Mouse (Mus musculus) thymus, adult 18-20 months (tissue): ENCODE data around the gene Exoc4.

Source experiments
- DNase-seq, 2 experiments: peaks; one replicate each; pipeline ENCODE4 v3.0.0; 2022; ENCODE audit warnings: mixed read lengths in 2 of 2

Exoc4 gene

DNA sequence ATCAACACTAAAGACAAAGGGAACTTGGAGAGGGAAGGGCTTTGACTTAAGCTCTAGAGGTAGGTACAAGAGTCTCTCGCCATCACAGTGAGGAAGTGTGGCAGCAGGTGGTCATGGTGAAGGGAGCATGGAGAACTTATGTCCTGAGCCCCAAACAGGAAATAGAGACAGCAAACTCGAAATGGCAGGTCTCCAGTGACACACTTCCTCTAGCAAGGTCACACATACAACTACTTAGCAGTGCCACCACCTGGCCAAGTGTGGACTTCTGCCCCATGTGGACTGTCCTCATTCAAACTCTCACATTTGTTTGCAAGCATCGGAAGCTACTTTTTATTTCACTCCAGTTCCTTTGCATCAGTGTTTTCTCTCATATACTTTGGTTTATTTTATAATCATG, 74.0 kb downstream of the Exoc4 start:
- no peak for DNase-seq

DNA sequence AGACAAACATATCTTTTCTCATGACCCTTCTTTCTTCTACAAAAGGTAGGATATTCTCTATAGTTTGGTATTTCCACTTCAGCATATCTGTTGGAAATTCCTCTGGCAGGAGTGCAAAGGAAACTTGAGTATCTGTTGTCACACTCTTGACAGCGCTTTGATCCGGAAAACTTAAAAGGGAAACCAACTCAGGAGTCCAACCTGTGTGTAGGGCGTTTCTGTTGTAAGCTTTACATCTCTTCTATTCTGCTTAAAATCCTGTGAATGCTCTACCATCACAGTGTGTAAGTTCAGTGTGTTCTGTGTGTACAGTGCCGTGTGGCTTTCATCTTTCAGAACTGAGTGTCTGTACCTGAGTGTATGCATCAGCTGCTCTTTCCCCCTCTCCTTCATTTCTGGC, 74.5 kb downstream of the Exoc4 start:
- no peak for DNase-seq

DNA sequence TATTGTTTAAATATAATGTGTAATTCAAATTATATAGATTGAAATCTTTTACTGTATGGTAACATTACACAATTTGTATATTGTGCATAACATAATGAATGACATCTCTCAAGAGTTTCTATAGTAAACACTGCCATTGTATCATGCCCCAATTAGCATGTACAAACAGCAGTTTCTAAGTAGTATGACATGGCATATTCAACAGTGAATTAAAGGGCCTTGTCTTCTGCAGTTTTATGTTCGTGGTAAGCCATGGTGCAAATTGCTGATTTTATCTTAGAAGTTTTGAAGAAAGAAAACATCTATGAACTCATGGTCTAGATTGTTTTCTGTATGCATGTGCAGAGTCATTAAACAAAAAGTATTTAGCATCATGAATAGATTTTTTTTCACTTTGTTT, 79.4 kb downstream of the Exoc4 start:
- DNase-seq, result no peak

DNA sequence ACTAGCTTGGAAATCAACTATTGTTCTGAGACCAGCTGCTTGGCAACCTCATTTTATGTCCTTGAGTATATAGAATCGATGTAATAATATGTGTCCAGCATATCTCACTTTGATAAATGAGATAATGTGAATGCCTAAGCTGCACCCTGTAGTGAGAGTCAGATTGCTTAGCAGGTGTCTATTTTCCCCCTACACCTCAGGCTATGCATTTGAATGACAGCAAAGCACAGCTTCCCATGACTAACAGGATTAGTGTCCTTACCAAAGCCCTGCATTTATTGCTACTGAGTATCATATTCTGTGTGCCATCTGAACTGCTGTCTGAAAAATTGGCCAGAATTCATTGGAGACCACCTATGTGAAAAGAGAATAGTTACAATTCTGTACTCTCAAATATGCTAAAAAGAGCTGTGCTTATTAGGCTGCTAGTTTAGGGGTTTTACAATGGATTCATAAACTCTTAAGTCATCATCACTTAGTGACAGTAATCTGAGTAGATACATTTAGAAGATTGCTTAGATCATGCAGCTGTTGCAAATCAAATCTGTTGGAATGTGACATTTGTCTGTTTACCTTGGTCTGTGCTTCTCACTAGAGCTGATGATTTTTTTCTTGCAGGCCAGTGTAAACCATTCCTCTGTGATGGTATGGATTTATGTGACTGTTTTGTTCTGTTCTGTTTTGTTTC, 98.3 kb downstream of the Exoc4 start:
- no peak for DNase-seq

DNA sequence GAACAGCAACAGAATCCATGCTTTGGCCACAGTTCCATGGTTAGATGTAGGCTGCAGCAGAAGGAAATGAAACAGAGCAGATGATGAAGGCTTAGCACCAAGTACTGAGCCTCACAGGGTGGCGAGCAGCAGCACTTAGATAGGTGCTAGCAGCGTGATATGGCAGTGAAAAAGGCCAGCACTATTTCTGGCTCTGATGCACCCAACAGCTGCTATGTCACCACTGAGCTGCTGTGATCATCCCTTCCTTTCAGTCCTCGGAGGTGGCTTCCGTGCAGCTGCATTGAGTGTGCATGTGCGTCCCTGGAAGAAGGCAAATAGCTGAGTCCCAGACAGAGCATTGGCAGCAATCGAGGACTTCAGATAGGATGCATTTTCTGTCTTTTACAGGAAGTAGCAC, 112.7 kb downstream of the Exoc4 start:
- DNase-seq, result no peak

DNA sequence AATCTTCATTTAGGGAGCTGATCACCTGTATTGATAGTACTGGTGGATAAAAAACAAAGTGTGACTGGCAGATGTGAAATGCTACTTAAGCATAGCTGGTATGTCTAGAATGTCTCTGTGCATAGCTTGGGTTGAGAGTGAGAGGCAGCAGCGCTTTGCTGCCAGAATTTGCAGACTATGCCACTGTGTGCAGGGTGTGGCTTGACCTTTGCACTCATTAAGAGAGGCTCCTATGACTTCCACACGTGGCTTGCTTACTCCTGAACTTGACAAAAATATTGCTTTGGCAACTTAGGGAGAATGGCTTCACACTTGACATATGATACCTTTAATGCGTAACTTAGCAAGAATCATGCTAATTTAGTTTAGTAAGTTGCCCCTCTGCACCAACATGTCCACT, 131.6 kb downstream of the Exoc4 start:
- DNase-seq, result no peak

DNA sequence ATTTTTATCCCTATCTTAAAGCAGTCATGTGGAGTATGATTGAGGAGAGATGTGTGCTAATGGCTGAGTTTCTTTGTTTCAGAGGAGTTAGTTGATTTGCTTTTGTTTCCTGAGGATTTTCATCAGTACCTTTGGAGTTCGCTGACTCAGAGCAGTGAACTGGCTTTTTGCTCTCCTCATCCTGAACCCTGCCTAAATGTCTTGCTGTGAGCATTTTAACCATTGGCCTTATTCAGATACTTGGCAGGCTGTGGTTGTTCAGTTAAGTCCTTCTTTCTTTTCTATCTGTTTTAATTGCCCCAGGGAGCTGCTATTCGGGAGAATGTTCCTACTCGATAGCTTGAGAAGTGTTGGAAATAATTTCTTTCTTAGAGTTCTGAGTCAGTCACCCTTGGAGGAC, 133.3 kb downstream of the Exoc4 start:
- DNase-seq, result no peak

GRCm38 (mm10) chr6:33392020-33392419, 143.1 kb downstream of the Exoc4 start:
- DNase-seq, result no peak

DNA sequence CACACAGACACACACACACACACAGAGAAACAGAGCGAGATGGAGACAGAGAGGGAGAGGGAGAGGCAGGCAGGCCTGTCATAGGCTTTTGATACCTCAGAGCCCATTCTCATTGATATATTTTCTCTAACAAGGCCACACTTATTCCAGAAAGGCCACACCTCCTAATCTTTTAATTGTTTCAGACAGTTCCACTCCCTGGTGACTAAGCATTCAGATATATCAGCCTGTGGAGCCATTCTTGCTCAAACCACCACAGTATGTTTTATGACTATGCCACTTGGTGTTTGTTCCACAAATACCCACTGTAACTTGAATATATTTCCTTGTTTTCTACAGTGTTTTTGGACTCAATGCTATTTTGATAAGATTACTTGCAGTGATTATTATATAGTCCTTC, 150.6 kb downstream of the Exoc4 start:
- no peak for DNase-seq

DNA sequence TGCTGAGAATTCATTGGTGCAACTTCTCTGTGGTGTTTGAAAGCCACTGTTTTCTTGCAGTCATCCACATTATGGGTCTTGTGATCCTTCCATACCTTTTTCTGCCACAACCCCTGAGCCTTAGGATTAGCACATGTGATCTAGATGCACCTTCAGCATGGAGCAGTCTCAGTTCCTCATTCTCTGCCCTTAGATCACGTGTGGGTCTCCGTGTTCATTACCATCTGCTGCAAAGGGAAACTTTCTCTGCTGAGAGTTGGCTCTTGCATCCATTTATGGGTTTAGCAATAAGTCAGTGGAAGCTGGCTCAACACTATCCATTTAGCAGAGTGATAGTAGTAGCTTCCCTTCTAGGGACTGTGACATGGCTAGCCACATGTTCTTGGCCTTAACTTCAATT, 152.3 kb downstream of the Exoc4 start:
- no peak for DNase-seq

- DNase-seq, result no peak
These were observed 156.8 kb downstream of the Exoc4 start for GRCm38 (mm10) chr6:33405562-33406275.

- no peak for DNase-seq
These were observed 160.7 kb downstream of the Exoc4 start for GRCm38 (mm10) chr6:33409586-33409985.

GRCm38 (mm10) chr6:33425007-33425406, 176.1 kb downstream of the Exoc4 start:
- no peak for DNase-seq

GRCm38 (mm10) chr6:33431207-33431787, 182.4 kb downstream of the Exoc4 start:
- no peak for DNase-seq

DNA sequence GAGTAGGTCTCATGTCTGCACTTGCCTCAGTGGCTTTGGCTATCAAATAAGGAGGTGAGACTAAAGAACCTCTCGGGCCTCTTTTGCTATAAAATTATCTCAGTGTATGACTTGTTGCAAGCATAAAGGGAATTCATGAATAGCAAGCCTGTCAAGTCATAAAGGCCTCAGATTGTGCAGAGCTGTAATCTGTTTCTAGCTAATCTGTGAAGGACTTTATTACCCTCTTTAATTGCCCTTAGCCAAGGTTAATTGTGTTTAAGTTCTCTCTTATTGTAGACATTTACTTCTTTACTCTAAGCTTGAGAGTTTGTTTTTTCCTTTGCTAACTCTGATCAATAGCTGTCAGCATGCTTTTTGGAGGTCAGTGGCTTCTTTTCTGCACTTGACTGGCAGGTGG, 191.6 kb downstream of the Exoc4 start:
- no peak for DNase-seq

- no peak for DNase-seq
These were observed 204.9 kb downstream of the Exoc4 start for GRCm38 (mm10) chr6:33453810-33454209.

DNA sequence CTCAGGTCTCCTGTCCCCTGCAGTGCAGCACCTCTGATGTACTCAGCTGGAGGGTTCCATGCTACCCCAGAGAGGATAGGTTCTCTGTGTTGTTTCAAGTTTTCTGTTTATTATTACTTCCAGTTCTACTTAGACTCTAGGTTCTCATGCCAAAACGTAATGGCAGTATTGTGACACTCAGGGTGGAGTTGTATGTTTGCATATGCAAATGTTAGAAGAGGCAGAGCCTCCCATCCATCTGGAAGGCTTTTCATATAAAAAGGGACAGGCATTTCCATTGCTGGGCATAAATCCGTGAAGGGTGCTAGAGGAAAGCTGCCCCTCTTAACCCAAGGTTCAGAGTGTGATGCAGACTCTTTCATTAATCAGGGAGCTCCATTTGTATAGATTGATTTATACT, 205.5 kb downstream of the Exoc4 start:
- no peak for DNase-seq

- DNase-seq, result no peak
These were observed 206.4 kb downstream of the Exoc4 start for GRCm38 (mm10) chr6:33455238-33455637.

- DNase-seq, result no peak
These were observed 216.0 kb downstream of the Exoc4 start for GRCm38 (mm10) chr6:33464862-33465261.

GRCm38 (mm10) chr6:33465392-33465791, 216.5 kb downstream of the Exoc4 start:
- no peak for DNase-seq

DNA sequence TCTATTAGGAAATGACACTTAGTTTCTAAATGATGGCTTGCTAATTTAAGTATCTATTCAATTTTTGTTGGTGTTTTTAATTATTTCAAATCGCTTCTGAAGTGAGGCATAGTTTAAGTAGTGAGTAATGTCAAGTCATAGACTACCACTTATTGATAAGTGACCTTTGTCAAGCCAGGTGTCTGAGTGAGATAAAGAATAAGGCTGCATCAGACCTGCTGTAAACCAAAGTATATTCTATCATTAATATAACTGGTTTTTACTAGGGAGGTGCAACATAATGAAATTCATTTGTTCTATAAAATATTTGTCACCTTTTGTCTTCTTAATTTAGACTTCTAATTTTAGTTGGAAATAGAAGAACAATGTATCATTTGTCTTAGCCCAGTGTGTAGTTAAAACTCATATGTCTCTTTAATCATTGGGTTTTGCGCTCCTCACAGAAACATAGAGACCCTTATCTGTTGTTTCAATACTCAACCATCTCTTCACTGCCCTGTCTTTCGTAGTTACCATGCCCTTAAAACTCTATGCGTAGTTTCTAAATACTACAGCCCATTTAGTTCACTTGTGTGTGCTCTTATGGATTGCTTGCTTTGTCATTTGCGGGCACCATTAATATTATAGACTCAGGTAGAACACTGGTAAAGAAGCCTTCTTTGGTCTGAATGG, 217.4 kb downstream of the Exoc4 start:
- DNase-seq, result no peak

DNA sequence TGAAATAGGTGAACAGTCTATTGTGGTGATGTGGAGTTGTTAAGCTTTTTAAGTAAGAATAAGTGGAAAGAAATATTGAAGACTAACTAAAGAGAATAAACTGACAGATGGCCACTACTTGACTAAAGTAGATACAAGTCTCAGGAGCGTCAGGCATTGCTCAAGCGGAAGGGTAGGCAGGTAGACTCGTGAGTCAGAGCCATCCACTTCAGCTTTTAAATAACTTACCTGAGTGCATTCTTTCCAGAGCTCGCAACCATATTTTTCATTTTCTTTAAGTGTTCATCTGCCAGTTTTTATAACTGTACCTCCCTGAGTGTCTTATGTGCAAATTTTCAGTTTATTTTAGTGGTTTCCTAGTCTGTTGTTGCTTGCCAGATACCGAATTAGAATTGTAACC, 219.6 kb downstream of the Exoc4 start:
- DNase-seq, result no peak

- DNase-seq, result no peak
These were observed 227.2 kb downstream of the Exoc4 start for GRCm38 (mm10) chr6:33476134-33476533.

DNA sequence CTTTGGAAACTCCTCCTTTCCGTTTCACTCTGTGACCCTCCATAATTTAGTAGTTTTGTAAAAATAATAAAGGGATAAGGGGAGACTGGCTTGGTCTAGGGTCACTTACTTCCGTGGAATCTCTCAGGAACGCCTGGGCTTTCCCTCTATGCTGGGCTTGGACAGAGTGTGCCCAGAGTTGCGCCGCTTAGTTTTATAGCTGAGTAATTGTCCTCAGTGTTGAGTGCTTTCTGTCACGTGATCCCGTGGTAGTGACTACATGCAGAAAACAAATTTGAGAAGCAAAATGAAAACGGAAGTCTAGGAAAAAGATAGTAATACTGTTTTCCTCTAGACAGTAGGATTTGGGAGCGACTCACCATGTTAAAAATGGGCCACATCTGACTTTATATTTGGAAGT, 235.7 kb downstream of the Exoc4 start:
- DNase-seq, result no peak
